Mouse (Mus musculus) neural tube, embryonic 10.5 days (tissue): Measurements from ENCODE around the gene Usp40.
"Not testable (repeated sequence)": the region's sequence is repeated elsewhere in the genome, so short reads cannot be mapped to it uniquely, and the experiment has no call there.

Experiments
- DNase-seq: peaks from one replicate; pipeline ENCODE4 v3.0.0-alpha.2; 2017; ENCODE audit warnings: low spot score; ENCODE audit errors: extremely low spot score

The Usp40 gene

GRCm38 (mm10) chr1:88008211-88008697 is at the start of gene Usp40:
TSS of gene Usp40 (minus strand) at chr1:88008551.
- peak; percentile 83 for DNase-seq

- no peak for DNase-seq
Observed at GRCm38 (mm10) chr1:88055088-88055487, 46.7 kb upstream of the Usp40 start, which contains the start of gene Ugt1a10. TSS of gene Ugt1a10 (plus strand) at chr1:88055388.

GRCm38 (mm10) chr1:88047408-88047807 is 39.1 kb upstream of the Usp40 start:
- not testable (repeated sequence) for DNase-seq

- DNase-seq = not testable (repeated sequence)
Observed at GRCm38 (mm10) chr1:88044832-88045437, 36.6 kb upstream of the Usp40 start.

GRCm38 (mm10) chr1:88043044-88043443 is 34.7 kb upstream of the Usp40 start:
- DNase-seq = not testable (repeated sequence)

GRCm38 (mm10) chr1:88025244-88025643 is 16.9 kb upstream of the Usp40 start:
- not testable (repeated sequence) for DNase-seq

- no peak for DNase-seq
Observed at GRCm38 (mm10) chr1:88015371-88015770, 7.0 kb upstream of the Usp40 start.

- DNase-seq = no peak
Observed at GRCm38 (mm10) chr1:88014671-88015070, 6.3 kb upstream of the Usp40 start.

GRCm38 (mm10) chr1:88014194-88014593 is 5.8 kb upstream of the Usp40 start:
- no peak for DNase-seq

GRCm38 (mm10) chr1:88013726-88014125 is 5.4 kb upstream of the Usp40 start:
- no peak for DNase-seq

- DNase-seq = no peak
Observed at GRCm38 (mm10) chr1:88009521-88009920, 1.2 kb upstream of the Usp40 start.

GRCm38 (mm10) chr1:88008735-88009134 is 384 bp upstream of the Usp40 start:
- no peak for DNase-seq

- no peak for DNase-seq
Observed at GRCm38 (mm10) chr1:88007692-88008210, 600 bp downstream of the Usp40 start.

GRCm38 (mm10) chr1:87992716-87993115 is 15.6 kb downstream of the Usp40 start:
- DNase-seq = no peak

GRCm38 (mm10) chr1:87982291-87982690 is 26.1 kb downstream of the Usp40 start:
- DNase-seq = no peak

GRCm38 (mm10) chr1:87970381-87970780 is 38.0 kb downstream of the Usp40 start:
- no peak for DNase-seq

- DNase-seq = no peak
Observed at GRCm38 (mm10) chr1:87961459-87962167, 46.7 kb downstream of the Usp40 start.

- no peak for DNase-seq
Observed at GRCm38 (mm10) chr1:87960752-87961151, 47.6 kb downstream of the Usp40 start.

GRCm38 (mm10) chr1:87959998-87960431 is 48.3 kb downstream of the Usp40 start:
- DNase-seq = no peak

- no peak for DNase-seq
Observed at GRCm38 (mm10) chr1:87959532-87959931, 48.8 kb downstream of the Usp40 start.

- no peak for DNase-seq
Observed at GRCm38 (mm10) chr1:87958931-87959330, 49.4 kb downstream of the Usp40 start.

- no peak for DNase-seq
Observed at GRCm38 (mm10) chr1:87953073-87953472, 55.3 kb downstream of the Usp40 start.
